Mouse (Mus musculus): ENCODE data around the gene Gm20661. TPM values are rescaled to one million over a fixed set of nuclear protein-coding genes. Genes with fewer than 3 reads are reported as not detected.
A peak's percentile ranks its signal among the peaks of the same experiment; 100 is the strongest.

The Gm20661 gene
- polyA plus RNA-seq, 1 experiment from 2014 or later, result 0.58 TPM

- Histone ChIP-seq H3K9ac (replicated peaks; ENCODE audit: low read depth, low read length) (peak within 1 kb of the TSS; percentile 55), H3K4me3 (ENCODE audit: low read depth, low read length) (peak within 1 kb of the TSS; percentile 39), H3K4me2 (ENCODE audit: low read depth, low read length) (peak within 1 kb of the TSS; percentile 84), H3K4me1 (ENCODE audit: control insufficient read depth, insufficient read depth, low read length) (0 out of 2 replicates have a peak, but pooled peaks cover 4% of the 10 kb centered on the region), H3K36me3 (ENCODE audit: control insufficient read depth, insufficient read depth, low read length) (peaks cover 3% of the 10 kb centered on the region; the same call in 1 of the 2 replicates), H3K27me3 (ENCODE audit: control insufficient read depth, insufficient read depth, low read length) (no peaks in the 10 kb centered on the region), H3K9me3 (ENCODE audit: control insufficient read depth, low read length) (no peaks in the 10 kb centered on the region), H3K27ac (ENCODE audit: low read depth, low read length) (peak within 1 kb of the TSS; percentile 87)
- 90% methylated on average over 10 of the region's 10 CpGs for WGBS
- ATAC-seq (ENCODE audit: low read depth), result no peak
Measured at GRCm38 (mm10) chr9:107949922-107950235, 33.0 kb upstream of the Gm20661 start, which contains the start of gene Traip. Gene Traip (plus strand): TSS chr9:107950136.

GRCm38 (mm10) chr9:107950460-107951355 is 32.1 kb upstream of the Gm20661 start:
- Histone ChIP-seq H3K4me3 (ENCODE audit: low read depth, low read length) (peak overlapping the region; percentile 39), H3K27me3 (ENCODE audit: control insufficient read depth, insufficient read depth, low read length) (no peaks in the 10 kb centered on the region), H3K36me3 (ENCODE audit: control insufficient read depth, insufficient read depth, low read length) (peaks cover 3% of the 10 kb centered on the region; the same call in 1 of the 2 replicates), H3K27ac (ENCODE audit: low read depth, low read length) (peak overlapping the region; percentile 87), H3K9ac (replicated peaks; ENCODE audit: low read depth, low read length) (peak overlapping the region; percentile 55), H3K9me3 (ENCODE audit: control insufficient read depth, low read length) (no peaks in the 10 kb centered on the region), H3K4me2 (ENCODE audit: low read depth, low read length) (peak overlapping the region; percentile 84), H3K4me1 (ENCODE audit: control insufficient read depth, insufficient read depth, low read length) (0 out of 2 replicates have a peak, but pooled peaks cover 4% of the 10 kb centered on the region)
- ATAC-seq (ENCODE audit: low read depth), result peak; percentile 96
- WGBS, result 10% methylated on average over 45 of the region's 45 CpGs

GRCm38 (mm10) chr9:107955613-107956289 is 27.1 kb upstream of the Gm20661 start:
- Histone ChIP-seq H3K9me3 (ENCODE audit: control insufficient read depth, low read length) (no peaks in the 10 kb centered on the region), H3K27me3 (ENCODE audit: control insufficient read depth, insufficient read depth, low read length) (no peaks in the 10 kb centered on the region), H3K9ac (replicated peaks; ENCODE audit: low read depth, low read length) (no peak overlapping the region), H3K4me1 (ENCODE audit: control insufficient read depth, insufficient read depth, low read length) (0 out of 2 replicates have a peak, but pooled peaks cover 4% of the 10 kb centered on the region), H3K27ac (ENCODE audit: low read depth, low read length) (no peak overlapping the region), H3K4me2 (ENCODE audit: low read depth, low read length) (no peak overlapping the region), H3K4me3 (ENCODE audit: low read depth, low read length) (no peak overlapping the region), H3K36me3 (ENCODE audit: control insufficient read depth, insufficient read depth, low read length) (no peaks in the 10 kb centered on the region)
- WGBS, result 78% methylated on average over 6 of the region's 6 CpGs
- no peak for ATAC-seq (ENCODE audit: low read depth)

GRCm38 (mm10) chr9:107957141-107957540 is 25.7 kb upstream of the Gm20661 start:
- WGBS, result 19% methylated on average over 6 of the region's 6 CpGs
- H3K4me3 ChIP-seq (ENCODE audit: low read depth, low read length), result no peak overlapping the region
- H3K27me3 ChIP-seq (ENCODE audit: control insufficient read depth, insufficient read depth, low read length), result no peaks in the 10 kb centered on the region
- H3K9ac ChIP-seq (replicated peaks; ENCODE audit: low read depth, low read length), result no peak overlapping the region
- H3K4me1 ChIP-seq (ENCODE audit: control insufficient read depth, insufficient read depth, low read length), result peaks cover 4% of the 10 kb centered on the region; the same call in 1 of the 2 replicates
- ATAC-seq (ENCODE audit: low read depth), result no peak
- no peaks in the 10 kb centered on the region for H3K36me3 ChIP-seq (ENCODE audit: control insufficient read depth, insufficient read depth, low read length)
- no peaks in the 10 kb centered on the region for H3K9me3 ChIP-seq (ENCODE audit: control insufficient read depth, low read length)
- no peak overlapping the region for H3K4me2 ChIP-seq (ENCODE audit: low read depth, low read length)
- no peak overlapping the region for H3K27ac ChIP-seq (ENCODE audit: low read depth, low read length)

- Histone ChIP-seq H3K4me1 (ENCODE audit: control insufficient read depth, insufficient read depth, low read length) (peaks cover 4% of the 10 kb centered on the region; the same call in 1 of the 2 replicates), H3K4me2 (ENCODE audit: low read depth, low read length) (no peak overlapping the region), H3K4me3 (ENCODE audit: low read depth, low read length) (no peak overlapping the region), H3K27ac (ENCODE audit: low read depth, low read length) (no peak overlapping the region), H3K27me3 (ENCODE audit: control insufficient read depth, insufficient read depth, low read length) (no peaks in the 10 kb centered on the region), H3K36me3 (ENCODE audit: control insufficient read depth, insufficient read depth, low read length) (no peaks in the 10 kb centered on the region), H3K9me3 (ENCODE audit: control insufficient read depth, low read length) (no peaks in the 10 kb centered on the region), H3K9ac (replicated peaks; ENCODE audit: low read depth, low read length) (no peak overlapping the region)
- ATAC-seq (ENCODE audit: low read depth), result no peak
- WGBS, result 62% methylated on average over 6 of the region's 6 CpGs
Measured at GRCm38 (mm10) chr9:107959896-107960295, 23.0 kb upstream of the Gm20661 start.

GRCm38 (mm10) chr9:107960928-107961327 is 21.9 kb upstream of the Gm20661 start:
- Histone ChIP-seq H3K9me3 (ENCODE audit: control insufficient read depth, low read length) (no peaks in the 10 kb centered on the region), H3K4me2 (ENCODE audit: low read depth, low read length) (no peak overlapping the region), H3K27me3 (ENCODE audit: control insufficient read depth, insufficient read depth, low read length) (no peaks in the 10 kb centered on the region), H3K27ac (ENCODE audit: low read depth, low read length) (peak overlapping the region; percentile 45; the same call in 1 of the 2 replicates), H3K4me3 (ENCODE audit: low read depth, low read length) (no peak overlapping the region), H3K9ac (replicated peaks; ENCODE audit: low read depth, low read length) (no peak overlapping the region), H3K36me3 (ENCODE audit: control insufficient read depth, insufficient read depth, low read length) (no peaks in the 10 kb centered on the region), H3K4me1 (ENCODE audit: control insufficient read depth, insufficient read depth, low read length) (peaks cover 4% of the 10 kb centered on the region; the same call in 1 of the 2 replicates)
- no peak for ATAC-seq (ENCODE audit: low read depth)
- 82% methylated on average over 4 of the region's 4 CpGs for WGBS

GRCm38 (mm10) chr9:107961351-107961762 is 21.5 kb upstream of the Gm20661 start:
- no peak overlapping the region for H3K4me3 ChIP-seq (ENCODE audit: low read depth, low read length)
- H3K4me2 ChIP-seq (ENCODE audit: low read depth, low read length), result no peak overlapping the region
- peak; percentile 56; the same call in 1 of the 2 replicates for ATAC-seq (ENCODE audit: low read depth)
- peaks cover 4% of the 10 kb centered on the region; the same call in 1 of the 2 replicates for H3K4me1 ChIP-seq (ENCODE audit: control insufficient read depth, insufficient read depth, low read length)
- peak overlapping the region; percentile 45; the same call in 1 of the 2 replicates for H3K27ac ChIP-seq (ENCODE audit: low read depth, low read length)
- no peak overlapping the region for H3K9ac ChIP-seq (replicated peaks; ENCODE audit: low read depth, low read length)
- H3K27me3 ChIP-seq (ENCODE audit: control insufficient read depth, insufficient read depth, low read length), result no peaks in the 10 kb centered on the region
- no peaks in the 10 kb centered on the region for H3K36me3 ChIP-seq (ENCODE audit: control insufficient read depth, insufficient read depth, low read length)
- H3K9me3 ChIP-seq (ENCODE audit: control insufficient read depth, low read length), result no peaks in the 10 kb centered on the region
- 70% methylated on average over 10 of the region's 10 CpGs for WGBS

- H3K4me2 ChIP-seq (ENCODE audit: low read depth, low read length), result no peak overlapping the region
- H3K9ac ChIP-seq (replicated peaks; ENCODE audit: low read depth, low read length), result no peak overlapping the region
- H3K36me3 ChIP-seq (ENCODE audit: control insufficient read depth, insufficient read depth, low read length), result no peaks in the 10 kb centered on the region
- ATAC-seq (ENCODE audit: low read depth), result no peak
- H3K27ac ChIP-seq (ENCODE audit: low read depth, low read length), result peak overlapping the region; percentile 45; the same call in 1 of the 2 replicates
- WGBS, result 59% methylated on average over 5 of the region's 5 CpGs
- H3K4me3 ChIP-seq (ENCODE audit: low read depth, low read length), result no peak overlapping the region
- peaks cover 4% of the 10 kb centered on the region; the same call in 1 of the 2 replicates for H3K4me1 ChIP-seq (ENCODE audit: control insufficient read depth, insufficient read depth, low read length)
- H3K27me3 ChIP-seq (ENCODE audit: control insufficient read depth, insufficient read depth, low read length), result no peaks in the 10 kb centered on the region
- H3K9me3 ChIP-seq (ENCODE audit: control insufficient read depth, low read length), result no peaks in the 10 kb centered on the region
Measured at GRCm38 (mm10) chr9:107961881-107962280, 21.0 kb upstream of the Gm20661 start.

Data from neural tube, embryonic 14.5 days (tissue).